Mouse (Mus musculus): ENCODE results near the gene Mfrp.

DNA sequence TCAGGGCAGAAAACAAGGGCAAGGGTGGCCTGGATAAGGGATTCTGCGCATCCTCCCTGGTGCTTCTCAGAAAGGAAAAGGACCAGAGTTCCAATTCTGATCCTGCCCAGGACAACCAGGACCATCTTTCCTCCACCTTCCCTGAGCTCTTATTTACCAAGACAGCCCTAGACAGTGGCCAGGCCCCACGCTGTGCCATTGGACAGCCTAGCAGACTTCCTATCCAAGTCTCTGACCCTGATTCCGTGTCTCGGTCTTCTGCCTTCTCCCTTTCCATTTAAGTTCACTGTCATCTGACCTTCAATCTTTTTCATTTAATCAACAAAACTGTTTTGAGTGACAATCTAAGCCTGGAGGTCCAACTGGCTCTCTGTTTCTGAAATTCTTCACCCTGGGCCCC lies 5.1 kb downstream of the Mfrp start:
- no peak for TF ChIP-seq CTCF (IDR thresholded peaks at IDR 0.05; ENCODE audit: extremely low read depth, insufficient read depth, low read length)
- no peak for TF ChIP-seq POLR2A (IDR thresholded peaks at IDR 0.05; ENCODE audit: extremely low read depth, insufficient read depth, low read length)
